Mouse (Mus musculus): ENCODE measurements at regions not wholly inside any gene's neighbourhood (a gene's known extent, or its start where the extent isn't known, plus 50 kb on each side); places are given as distances from the start of the nearest gene placed in this dataset.

DNA sequence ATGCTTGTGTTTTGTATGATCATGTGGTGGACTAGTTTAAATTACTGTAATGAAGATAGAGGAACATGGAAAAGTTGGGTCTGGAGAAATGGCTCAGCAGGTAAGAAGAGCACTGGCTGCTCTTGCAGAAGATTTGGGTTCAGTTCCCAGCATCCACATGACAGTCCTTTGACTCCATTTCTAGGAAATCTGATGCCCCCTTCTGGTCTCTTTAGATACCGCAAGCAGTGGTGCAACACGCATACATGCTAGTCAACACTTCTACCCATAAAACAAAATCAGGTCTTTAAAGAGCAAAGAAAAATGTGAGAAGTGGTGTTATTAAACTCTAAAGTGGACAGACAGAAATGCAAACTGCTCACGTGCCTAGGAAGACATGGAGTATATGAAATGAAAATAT lies 154.4 kb upstream of the Cep162 start:
- TF ChIP-seq ZNF384 (IDR thresholded peaks at IDR 0.05; ENCODE audit: low read depth, low read length) (no peak), ZC3H11A (IDR thresholded peaks at IDR 0.05; ENCODE audit: borderline replicate concordance, low read depth, low read length) (no peak), MAFK (IDR thresholded peaks at IDR 0.05; ENCODE audit: insufficient read depth, low read depth, low read length) (no peak), HCFC1 (IDR thresholded peaks at IDR 0.05; ENCODE audit: borderline replicate concordance, insufficient read depth, low read length) (no peak)
